Mouse (Mus musculus) thymus, postnatal 4 days (tissue): Measurements from ENCODE around the gene Plekhg5.

ENCODE experiments used
- DNase-seq: peaks from one replicate; pipeline ENCODE4 v3.0.0; 2021

The Plekhg5 gene

DNA sequence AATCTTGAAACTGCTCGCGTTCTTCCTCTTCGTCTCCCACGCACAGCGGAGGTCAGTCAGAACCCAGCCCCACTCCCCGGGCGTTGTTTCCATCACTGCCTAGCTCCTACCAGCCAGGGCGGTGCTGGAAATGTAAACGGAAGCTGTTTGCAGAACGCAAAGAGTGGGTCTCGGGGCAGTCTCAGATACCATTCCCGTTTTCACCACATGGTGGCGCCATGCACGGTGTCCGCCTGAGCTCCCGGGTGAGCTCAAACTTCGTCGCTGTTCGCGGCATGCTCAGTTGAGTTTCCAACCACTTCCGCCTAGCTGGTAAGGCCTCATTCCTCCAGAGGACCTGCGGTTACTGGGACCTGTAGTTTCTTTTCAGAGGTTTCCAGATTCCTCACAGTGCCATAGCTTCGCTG is 81.5 kb downstream of the Plekhg5 start:
- peak; percentile 98 for DNase-seq

DNA sequence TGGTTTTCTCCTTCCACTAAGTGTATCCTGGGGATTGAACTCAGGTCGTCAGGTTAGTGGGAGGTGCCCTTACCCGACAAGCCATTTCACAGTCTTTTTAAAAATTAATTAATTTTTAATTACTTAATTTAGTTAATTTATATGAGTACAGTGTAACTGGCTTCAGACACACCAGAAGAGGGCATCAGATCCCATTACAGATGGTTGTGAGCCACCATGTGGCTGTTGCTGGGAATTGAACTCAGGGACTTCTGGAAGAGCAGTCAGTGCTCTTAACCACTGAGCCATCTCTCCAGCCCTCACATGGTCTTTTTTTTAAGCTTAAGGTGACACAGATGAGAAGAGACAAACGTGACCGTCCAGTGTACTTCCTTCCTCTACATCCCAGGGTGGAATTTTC is 82.7 kb downstream of the Plekhg5 start:
- DNase-seq = no peak

DNA sequence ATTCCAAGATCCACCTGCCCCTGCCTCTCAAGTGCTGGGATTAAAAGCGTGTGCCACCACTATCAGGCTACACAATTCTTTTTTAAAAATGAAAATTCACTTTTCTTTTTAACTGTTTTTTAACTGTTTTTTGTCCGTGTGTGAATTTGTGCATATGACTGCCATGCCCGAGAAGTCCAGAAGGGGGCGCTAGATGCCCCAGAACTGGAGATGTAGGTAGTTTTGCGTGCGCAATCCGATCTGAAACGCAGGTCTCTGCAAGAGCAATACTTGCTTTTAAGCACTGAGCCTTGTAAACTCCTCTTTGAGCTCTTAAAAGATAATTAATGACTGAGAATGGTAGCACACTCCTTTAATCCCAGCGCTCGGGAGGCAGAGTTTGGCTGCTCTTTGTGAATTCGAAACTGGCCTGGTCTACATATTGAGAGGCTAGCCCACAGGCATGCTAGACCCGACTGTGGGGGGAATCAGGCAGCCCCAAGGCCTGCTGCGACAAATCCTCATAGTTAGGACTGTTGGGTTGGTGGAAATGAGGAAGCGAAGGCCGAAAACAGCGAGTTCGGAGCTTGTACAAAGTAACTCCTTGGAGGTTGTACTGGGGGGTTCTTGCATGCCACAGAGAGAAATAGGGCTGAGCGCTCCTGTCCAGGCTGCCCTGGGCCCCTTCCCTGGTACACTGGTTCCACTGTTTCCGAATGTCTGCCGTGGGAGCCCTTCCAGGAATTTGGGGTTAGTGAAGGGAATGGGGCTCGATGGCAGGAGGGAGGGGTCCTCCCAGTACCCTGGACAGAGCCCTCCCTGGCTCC is 85.7 kb downstream of the Plekhg5 start:
- DNase-seq = peak; percentile 81

DNA sequence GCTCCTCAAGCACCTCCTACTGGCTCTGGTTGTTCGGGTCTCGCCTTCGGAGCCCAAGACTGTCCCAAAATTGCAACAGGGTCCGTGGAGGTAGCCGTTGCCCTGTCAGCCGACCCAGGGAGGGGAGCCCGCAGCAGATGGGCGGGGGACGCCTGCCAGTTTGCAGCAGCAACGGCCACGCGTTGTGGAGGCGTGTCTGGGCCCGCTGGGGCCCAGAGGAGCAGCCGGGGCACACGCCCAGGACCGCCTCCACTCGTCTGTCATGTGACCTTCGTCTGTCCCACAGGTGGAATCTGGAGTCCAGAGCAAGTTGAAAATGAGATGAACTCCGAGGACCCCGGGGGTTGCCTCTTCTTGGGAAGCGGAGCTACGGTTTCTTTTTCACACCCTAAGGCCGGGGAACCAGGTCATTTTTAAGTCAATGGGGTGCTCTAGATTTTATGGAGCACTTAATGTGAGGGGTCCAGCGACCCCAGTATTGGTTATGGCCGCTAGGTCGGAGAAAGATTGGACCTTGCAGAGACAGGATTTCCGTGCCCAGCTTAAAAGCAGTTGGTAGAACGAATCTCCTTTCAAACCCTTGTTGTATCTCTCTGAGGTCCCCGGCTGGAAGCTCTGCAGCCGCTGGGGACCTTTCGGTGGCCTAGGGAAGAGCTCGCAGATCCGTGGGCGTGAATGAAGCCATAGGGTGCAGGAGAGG is 86.4 kb downstream of the Plekhg5 start, which contains the start of gene Hes2:
Gene Hes2, plus strand, starts transcription at position 283 of the 700 bp plus-strand sequence.
- peak; percentile 42 for DNase-seq

DNA sequence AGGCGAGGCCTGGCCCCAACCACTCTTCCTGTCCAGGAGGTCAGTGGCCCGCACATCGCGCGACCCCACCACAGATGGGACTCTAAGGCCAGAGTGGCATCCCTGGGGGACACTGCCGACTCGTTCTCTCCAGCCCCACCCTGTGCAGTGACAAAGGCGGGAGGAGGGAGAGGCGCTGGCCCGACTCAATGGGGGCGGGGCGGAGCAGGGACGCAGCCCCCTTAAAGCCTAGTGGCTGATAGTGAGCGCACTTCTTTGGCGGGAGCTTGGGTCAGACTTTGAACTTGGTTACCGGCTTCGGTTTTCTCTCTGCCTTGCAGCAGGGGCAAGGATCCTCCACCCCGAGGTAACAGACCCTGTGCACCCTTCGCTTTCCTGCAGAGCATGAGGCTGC is 87.0 kb downstream of the Plekhg5 start:
- DNase-seq = peak; percentile 26

DNA sequence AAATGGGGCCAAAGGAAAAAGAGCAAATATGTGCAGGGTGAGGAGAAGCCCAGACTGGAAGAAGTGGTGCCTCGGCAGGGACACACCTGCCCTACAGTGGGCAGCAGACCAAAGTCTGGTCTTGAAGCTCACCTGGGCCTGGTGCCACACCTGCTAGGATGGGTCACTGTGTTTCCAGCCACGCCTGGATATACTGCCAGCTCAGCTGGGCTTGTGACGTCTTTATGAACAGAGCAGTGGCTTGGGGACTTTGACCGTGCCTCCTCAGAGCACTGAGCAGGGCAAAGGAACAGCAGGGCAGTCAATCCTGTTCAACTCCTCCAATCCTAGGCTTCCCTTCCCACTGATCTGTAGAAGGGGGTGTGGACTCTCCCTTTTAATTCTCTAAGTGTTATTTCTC is 88.5 kb downstream of the Plekhg5 start:
- DNase-seq = no peak

DNA sequence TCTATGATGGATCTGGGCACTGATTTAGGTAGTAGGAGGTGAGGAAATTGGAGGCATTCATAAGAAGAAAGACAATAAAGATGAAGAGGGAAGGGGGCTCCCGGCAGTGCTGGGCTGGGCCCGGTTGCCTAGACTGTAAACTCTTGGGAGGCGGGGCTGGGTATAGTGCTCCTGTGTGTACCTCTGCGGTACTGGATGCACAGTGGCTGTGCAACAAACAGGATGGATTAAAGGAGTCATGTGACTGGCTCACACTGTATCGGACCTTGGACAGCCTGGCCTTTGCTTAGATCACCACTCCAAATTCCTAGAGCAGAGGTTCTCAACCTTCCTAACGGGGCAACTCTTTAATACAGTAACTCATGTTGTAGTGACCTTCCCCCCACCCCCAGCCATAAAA is 89.3 kb downstream of the Plekhg5 start:
- no peak for DNase-seq

DNA sequence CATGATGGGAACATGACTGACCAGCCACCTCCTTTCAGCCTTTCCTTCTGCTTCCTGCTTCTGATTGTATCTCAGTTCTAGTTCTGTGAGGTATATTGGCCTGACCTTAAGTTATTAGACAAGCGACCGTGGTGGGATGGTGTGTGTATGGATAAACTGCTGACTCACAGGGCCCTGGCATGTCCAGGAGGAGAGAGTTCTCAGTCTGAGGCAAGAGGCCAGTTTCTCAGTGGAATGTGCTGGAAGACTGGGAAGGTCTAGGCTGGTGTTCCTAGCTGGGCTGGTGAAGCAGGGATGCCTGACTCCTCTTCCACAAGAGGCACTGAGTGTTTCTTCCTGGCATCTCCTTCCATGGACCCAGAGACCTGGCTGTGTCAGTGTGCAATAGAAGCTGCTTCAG is 90.5 kb downstream of the Plekhg5 start:
- DNase-seq = no peak
